Mouse (Mus musculus) T-cell, adult 2 months (primary cell): Measurements from ENCODE around the gene Nr6a1.

Experiments
- DNase-seq: peaks from one replicate; pipeline ENCODE4 v3.0.0; 2022; ENCODE audit warnings: low spot score

The Nr6a1 gene

DNA sequence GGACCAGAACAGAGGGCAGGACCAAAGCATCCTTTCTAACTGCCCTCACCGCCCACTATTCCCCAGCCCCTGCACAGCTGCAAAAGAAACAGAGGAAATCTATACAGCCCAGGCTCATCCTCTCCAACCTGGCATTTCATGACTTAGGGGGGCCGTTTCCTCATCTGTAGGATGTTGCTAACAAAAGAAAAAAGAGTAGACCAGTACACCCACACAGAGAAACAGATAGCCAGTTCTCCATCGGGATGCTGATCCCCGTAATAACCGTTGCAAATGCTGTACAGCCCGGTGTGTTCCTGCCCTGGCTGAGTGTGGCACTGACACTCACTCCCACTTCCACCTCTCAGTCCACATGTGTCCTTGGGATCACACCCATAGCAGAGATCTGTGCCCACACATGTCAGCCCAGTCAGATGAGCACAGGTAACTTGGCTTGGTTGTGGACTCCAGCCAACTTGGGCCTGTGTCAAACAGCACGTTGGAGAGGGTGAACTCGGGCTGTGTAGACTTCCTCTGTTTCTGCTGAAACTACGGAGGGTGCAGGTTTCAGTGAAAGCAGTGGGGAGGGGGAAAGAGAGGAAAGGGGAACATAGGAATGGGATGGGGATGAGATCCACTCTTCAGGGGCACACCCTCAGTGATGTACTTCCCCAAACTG, 9.4 kb upstream of the Nr6a1 start:
- DNase-seq, result no peak

DNA sequence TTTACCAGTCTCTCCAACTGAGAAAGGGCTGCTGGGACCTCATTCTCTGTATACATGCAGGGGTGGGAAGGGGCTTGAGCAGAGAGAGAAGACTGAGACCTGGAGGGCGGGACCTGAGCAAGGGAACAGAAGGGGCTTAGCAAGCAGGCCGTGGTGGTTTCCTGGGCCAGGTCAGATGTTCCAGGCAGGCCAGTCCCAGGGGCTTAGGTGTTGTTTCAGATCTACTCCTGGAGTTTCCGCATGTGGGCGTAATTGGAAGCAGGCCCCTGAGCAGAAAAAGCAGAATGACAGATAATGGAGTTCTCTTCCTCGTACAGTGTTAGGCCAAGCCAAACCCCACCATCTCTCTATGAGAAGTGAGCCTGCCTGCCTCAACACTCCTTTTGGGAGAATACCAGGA, 7.4 kb upstream of the Nr6a1 start:
- no peak for DNase-seq

DNA sequence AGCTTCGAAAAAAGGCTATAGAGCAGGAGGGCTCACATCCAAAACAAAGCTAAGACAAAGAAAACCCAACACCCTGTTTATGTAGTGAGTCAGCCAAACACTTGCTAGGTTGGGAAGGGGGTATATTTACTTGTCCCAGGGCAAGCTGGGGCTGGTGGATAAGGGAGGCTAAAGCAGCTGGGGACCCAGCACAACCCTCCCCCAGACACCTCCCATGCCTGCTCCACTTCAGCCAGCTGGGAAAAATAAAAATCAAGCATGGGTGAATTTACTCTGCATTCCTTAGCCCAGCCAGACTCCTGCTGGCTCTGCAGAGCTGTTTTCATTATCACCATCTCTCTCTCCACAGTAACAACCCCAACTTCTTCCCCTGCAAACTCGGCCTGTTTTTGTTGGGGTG, 6.4 kb upstream of the Nr6a1 start:
- no peak for DNase-seq

GRCm38 (mm10) chr2:38931851-38932667, 4.6 kb upstream of the Nr6a1 start, which contains the start of gene Olfml2a:
Gene Olfml2a (plus strand): TSS chr2:38931978.
- DNase-seq, result peak; percentile 68

- no peak for DNase-seq
Measured at GRCm38 (mm10) chr2:38930269-38930668, 2.8 kb upstream of the Nr6a1 start.

DNA sequence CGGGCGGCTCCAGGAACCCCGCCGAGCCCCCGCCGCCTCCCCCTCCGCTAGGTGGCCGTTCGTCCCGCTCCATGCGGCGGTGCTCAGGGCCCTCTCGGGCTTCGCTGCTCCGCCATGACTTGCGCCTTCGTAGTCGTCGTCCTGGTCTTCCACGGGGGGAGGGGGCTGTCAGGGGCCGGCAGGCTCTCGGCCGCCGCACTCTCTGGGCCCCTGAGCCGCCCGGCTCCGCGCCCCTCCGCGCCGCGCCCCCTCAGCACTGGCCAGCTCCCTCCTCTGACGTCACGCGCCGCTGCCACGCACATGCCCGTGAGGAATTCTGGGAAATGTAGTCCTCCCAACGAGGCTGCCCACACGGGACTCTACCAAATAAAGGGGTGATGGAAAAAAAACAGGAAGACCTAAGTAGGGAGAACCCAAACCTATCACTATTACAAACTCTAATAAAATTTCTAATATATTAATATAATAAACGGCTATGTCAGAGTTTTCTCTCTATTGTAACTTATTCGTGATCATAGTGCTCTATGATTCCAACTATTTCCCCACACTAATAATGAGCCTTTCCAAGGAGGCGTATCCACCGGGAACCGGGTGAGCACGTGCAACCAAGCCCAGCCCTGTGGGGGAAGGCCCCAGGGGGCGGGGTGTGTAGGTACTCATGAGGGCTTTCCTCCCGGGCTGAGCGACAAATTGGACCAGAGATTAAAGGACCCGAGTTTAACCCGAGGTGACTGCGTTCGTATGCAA, 1.2 kb downstream of the Nr6a1 start:
- DNase-seq, result peak; percentile 94

GRCm38 (mm10) chr2:38925171-38926080, 2.1 kb downstream of the Nr6a1 start:
- DNase-seq, result peak; percentile 5

DNA sequence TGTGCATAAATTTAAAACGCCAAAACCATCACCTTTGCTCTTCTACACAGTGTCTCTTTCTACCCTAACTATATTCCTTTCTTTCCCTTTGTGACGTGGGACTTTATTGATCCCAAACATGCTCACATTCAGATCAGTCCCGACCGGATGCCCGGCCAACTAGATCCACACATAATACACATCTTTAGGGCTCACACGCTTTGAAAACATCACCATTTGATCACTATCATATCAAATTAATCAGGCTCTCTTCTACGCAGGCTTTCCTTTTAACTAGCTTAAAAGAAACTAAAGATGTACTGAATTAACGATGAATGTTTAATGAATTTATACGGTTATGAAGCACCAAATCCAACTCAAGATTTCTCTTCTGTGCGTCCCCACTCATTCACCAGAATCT, 2.9 kb downstream of the Nr6a1 start:
- no peak for DNase-seq

DNA sequence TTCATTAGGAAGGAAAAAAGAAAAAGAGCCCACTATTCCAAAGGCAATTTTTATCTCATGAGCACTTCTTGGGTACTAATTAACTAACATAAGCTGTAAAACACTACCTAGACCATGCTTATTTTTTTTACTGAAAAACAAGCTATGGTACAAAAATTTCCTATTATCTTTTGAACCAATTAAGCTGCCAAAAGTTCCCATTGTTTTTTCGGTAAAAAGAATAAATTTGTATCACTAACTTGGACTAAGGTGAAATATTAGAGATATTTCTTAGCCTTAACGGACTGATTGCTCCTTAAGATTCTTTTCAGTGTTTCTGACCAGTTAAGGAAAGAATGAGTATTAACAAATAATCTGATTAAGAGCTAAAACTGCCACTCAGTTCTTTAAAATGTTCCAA, 3.6 kb downstream of the Nr6a1 start:
- no peak for DNase-seq

GRCm38 (mm10) chr2:38923471-38923870, 4.0 kb downstream of the Nr6a1 start:
- no peak for DNase-seq

DNA sequence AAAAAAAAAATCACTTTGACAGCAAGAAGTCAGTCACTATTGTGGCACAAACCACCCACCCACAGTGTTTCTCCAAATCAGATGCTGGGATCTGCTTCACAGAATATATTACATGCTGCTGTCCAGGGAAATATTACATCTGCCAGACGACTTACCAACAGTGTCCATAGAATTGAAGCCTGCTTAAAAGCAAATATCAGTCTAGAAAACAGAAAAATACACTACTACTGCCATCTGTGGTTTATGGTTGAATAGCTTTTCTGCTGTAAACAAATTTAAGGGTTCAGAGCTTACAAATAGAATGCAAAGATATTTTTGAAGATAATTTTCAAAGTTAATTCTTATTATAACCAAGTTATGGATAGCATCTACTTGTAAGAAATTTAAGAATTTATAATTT, 6.1 kb downstream of the Nr6a1 start:
- no peak for DNase-seq

DNA sequence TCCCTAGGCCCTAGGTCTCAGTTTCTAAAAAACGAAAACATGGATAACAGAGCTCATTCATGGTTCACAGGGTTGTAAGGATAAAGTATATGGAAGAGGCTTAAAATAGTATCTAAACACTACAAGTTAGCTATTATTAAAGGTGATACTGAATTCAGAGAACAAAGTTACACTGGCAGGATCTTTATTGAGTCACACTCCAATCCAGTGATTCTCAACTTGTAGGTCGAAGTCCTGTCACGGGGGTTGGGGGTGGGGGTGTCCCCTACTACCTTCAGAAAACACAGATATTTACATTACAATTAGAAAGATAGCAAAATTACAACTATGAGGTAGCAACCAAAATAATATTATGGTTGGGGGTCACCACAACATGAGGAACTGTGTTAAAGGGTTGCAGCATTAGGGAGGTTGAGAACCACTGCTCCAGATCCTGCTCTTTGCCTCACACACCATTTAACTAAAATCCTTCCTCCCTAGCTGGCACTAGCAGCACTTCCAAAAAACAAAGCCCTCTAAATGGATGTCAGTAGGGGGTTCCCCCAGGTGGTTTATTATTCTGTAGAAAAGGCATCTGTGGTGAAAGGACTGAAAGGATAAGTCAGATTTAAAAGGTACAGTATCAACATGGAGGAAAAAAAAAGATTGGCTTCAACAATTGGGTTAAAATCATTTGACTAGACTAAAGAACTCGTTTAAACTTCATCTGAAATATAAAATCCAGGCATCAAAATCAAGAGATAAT, 10.4 kb downstream of the Nr6a1 start:
- DNase-seq, result no peak

DNA sequence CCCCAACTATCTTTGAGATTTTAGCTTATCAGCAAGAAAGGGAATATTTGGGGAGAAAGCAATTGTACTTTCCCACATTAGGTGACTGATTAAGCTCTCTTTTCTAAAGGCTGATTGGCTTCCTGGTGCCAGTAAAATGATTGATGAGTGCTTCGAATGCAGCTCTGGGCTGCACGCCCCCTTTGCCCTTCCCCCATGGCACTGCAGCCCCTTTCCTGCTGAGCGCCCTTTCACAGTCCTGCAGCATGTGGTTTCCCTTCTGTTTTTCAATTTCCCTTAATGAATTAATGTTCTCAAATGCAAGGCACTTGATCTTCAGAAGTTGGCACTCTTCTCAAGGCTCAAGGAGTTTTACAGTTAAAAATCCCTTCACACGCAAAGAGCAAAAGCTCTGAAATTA, 12.5 kb downstream of the Nr6a1 start:
- DNase-seq, result no peak

DNA sequence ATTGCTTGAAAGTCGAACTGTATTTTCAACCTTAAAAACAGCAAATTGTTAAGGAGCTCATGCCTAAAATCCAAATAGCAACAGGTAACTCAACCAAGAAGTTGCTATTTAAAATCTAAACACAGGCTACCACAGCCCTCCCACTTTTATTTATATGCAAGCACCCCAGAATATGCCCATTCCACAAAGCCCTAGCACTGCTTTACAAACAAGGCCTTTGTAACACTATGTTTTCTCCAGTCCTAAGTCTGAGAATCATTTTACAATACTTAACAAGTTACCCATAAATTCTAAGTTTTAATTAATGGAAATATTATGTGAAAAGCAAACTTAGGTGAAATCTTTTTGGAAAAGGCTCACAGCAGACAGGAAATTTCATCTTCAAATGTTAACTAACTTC, 13.0 kb downstream of the Nr6a1 start:
- no peak for DNase-seq

- DNase-seq, result no peak
Measured at GRCm38 (mm10) chr2:38908604-38909003, 18.9 kb downstream of the Nr6a1 start.

DNA sequence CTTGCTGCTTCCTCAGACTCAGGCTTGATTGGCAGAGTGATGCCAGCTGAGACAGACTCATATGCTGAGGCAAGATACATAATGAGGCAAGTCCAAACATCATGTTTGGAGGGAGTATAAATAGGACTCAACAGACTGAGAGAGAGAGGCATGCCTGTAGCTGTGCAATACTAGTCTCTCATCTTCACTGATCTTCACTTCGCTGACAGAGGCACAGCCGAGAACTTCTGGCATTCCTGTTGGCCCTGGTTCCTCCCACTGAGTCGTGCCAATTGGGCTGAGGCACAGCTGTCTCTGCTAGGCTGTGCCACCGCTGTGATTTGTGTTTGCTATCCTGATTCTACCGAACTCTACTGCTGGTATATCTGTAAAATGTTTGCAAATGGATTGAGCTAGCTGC, 21.4 kb downstream of the Nr6a1 start:
- DNase-seq, result no peak

- DNase-seq, result no peak
Measured at GRCm38 (mm10) chr2:38904290-38904689, 23.2 kb downstream of the Nr6a1 start.

GRCm38 (mm10) chr2:38902866-38903265, 24.6 kb downstream of the Nr6a1 start:
- no peak for DNase-seq

GRCm38 (mm10) chr2:38880907-38881672, 46.4 kb downstream of the Nr6a1 start:
- DNase-seq, result no peak

DNA sequence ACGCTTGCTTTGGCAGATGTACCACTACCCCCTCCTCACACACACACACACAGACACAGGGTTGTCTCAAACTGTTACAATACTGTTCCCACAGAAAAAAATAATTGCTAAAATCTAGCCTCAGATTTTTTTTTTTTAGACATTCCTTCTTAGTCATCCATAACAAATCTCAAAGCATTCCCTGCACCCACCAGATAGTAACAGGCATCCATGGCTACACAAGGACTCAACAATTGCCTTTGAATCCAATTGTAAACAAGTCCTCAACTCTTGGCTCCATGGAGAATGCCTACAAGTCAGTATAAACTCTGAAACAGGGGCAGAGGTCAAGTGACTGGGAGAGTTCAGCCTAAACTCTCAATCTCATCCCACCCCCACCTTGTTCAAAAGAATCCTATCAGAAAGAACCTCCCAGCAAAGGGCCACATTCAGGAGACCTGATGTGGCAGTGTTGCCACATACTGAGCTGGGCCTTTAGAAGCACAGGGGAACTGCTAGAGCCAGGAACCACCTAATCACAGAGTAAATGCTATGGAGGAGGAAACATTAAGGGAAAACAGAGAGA, 52.9 kb downstream of the Nr6a1 start:
- no peak for DNase-seq
